Mouse (Mus musculus) urinary bladder, postnatal 25 days (tissue): ENCODE results near the gene Mta2.
A peak's percentile ranks its signal among the peaks of the same experiment; 100 is the strongest.
"Not testable (repeated sequence)": the region's sequence is repeated elsewhere in the genome, so short reads cannot be mapped to it uniquely, and the experiment has no call there.

Experiments
- DNase-seq: peaks from one replicate; pipeline ENCODE4 v3.0.0; 2022; ENCODE audit warnings: low spot score

Mta2 gene

GRCm38 (mm10) chr19:8967373-8967743, 25.7 kb downstream of the Mta2 start:
- DNase-seq, result no peak

DNA sequence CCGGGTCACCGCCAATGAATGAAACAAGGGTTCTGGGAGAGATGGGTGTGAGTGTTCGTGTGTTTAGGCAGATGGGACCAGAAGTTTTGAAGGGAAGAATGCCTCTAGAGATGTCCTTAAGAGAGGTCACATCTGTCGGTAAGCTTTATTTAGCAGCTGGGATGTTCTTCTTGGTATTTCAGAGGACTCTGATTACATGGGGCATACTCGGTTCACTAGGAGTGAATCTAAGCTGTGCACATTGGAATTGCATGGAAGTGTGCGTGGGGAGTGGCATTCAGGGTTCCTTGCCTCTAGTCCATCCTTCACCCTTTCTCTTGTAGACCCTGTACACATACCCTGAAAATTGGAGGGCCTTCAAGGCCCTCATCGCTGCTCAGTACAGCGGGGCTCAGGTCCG, 26.2 kb downstream of the Mta2 start:
- no peak for DNase-seq

DNA sequence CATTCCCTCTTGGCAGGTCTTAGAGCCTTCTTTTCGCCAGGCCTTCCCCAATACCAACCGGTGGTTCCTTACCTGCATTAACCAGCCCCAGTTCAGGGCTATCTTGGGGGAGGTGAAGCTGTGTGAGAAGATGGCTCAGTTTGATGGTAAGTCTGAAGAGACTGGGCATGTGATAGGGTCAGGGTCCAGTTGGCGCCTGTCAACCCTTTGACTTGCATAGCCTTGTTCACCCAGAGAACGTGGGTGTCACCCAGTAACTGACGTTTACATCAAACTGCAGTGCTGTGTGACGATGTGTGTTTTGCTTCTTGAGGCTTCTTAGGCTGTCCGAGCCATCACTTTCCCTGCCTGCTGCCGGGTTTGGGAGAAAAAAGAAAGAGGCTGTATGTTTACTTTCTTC, 30.8 kb downstream of the Mta2 start:
- not testable (repeated sequence) for DNase-seq

DNA sequence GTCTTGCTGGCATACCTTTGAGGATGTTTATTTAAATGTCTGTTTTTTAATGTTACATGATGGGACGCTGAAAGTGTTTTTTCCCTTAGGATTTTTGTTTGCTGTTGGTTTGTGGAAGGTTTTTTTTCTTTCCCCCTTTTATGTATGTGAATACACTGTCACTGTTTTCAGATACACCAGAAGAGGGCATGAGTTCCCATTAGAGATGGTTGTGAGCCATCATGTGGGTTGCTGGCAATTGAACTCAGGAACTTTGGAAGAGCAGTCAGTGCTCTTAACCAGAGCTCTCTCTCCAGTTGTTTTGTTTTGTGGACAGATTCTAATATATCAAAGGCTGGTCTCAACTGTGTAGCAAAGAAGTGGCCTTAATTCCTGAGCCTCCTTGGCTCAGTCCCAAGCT, 33.0 kb downstream of the Mta2 start:
- no peak for DNase-seq

DNA sequence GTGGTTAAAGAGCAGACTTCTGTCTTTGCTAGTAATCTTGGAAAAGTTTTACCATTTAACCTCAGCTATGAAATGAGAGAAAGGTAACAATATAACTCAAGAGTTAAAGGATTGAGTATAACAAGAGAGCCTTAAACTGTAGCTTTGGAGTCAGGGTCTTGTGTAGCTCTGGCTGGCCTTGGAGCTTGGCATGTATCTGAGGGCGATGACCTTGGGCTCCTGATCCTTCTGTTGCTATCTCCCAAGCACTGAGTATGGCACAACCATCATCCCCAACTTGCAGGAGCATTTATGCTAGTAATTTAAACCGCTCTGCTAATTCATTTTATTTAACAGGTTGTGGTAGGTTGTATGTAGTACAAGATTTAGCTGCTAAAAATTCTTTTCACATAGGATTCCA, 33.8 kb downstream of the Mta2 start:
- no peak for DNase-seq

- DNase-seq, result no peak
These were observed 34.9 kb downstream of the Mta2 start for GRCm38 (mm10) chr19:8976535-8976934.

GRCm38 (mm10) chr19:8980771-8981170, 39.1 kb downstream of the Mta2 start:
- DNase-seq, result no peak

GRCm38 (mm10) chr19:8981450-8982168, 39.9 kb downstream of the Mta2 start:
- DNase-seq, result no peak

DNA sequence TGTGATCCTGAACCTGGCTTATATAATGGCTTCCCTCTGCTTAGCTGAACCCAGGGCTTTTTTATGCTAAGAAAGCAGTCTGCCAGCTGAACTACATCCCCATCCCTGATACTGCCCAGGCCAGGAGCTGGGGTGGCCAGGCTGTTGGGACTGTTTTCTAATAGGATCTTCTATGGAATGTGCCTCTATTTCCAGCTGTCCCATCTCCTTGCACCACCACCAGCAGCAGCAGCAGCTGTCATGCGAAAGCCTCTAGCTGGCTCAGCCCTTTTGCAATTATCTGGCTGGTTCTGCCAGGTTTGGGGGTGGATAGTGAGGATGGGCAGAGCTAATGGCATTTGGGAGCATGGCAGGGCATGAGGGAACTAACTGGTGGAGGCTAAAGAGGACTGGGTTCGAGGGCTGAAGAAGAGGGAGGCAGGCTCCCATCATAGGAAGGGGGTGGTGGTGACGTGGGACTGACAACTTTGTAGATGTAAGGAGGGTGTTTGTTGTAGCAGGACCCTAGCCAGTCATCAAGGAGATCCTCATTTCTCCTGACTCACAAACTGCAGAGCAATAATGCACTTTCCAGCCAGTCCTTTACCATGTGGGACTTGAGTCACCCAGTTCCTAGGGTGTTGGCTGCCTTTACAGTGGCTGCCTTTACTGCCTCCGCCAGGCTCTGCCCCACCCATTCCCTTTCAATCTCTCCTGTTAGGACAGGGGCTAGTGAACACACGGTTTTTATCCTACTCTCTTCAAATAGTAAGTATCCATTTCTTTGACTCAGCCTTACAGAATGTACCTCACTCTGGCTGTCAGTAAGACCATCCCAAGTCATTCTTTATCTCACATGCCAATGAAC, 40.9 kb downstream of the Mta2 start:
- no peak for DNase-seq

DNA sequence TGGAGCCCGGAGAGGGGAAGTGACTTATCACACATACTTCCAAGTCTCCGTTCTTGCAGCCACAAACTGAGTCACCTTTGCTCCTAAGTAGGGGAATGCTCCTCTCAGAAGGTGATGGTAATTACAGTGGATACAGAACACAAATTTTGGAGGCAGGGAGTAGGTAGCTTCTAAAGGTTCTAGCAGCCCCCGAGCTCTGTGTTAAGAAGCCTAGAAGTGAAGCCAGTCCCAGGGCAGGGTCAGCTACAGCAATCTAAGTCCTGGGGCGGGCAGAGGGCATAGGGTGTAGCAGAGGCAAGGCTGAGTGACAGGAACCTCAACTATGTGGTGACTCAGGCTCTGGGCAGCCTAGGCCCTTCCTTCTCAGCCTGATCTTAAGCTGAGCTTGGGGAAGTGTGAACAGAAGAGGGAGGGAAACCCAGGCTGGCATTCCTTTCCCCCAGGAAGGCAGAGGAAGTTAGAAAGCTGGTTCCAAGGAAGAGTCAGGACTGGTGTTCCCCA, 41.5 kb downstream of the Mta2 start:
- DNase-seq, result no peak

- no peak for DNase-seq
These were observed 42.7 kb downstream of the Mta2 start for GRCm38 (mm10) chr19:8984255-8984868.

- no peak for DNase-seq
These were observed 44.2 kb downstream of the Mta2 start for GRCm38 (mm10) chr19:8985891-8986290.

DNA sequence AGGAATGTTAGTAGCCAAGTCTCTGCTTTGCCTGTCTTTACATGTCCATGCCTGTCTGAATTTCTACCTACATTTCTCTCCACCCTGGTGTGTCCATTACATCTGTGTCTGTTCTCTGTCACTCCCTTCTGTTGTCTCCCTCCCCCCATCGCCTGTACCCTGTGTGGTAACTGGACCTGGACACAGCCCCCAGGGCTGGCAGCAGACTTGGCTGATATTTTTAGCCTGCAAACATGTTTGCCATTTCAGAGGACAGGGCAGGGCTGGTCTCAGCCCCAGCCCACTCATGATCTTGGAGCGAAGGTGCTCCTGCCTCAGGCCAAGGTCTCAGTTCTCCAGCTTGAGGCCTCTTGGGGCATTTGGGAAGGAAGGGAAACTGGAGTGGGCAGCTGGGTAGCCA, 46.1 kb downstream of the Mta2 start:
- DNase-seq, result no peak

GRCm38 (mm10) chr19:8988346-8989065, 46.8 kb downstream of the Mta2 start:
- no peak for DNase-seq

DNA sequence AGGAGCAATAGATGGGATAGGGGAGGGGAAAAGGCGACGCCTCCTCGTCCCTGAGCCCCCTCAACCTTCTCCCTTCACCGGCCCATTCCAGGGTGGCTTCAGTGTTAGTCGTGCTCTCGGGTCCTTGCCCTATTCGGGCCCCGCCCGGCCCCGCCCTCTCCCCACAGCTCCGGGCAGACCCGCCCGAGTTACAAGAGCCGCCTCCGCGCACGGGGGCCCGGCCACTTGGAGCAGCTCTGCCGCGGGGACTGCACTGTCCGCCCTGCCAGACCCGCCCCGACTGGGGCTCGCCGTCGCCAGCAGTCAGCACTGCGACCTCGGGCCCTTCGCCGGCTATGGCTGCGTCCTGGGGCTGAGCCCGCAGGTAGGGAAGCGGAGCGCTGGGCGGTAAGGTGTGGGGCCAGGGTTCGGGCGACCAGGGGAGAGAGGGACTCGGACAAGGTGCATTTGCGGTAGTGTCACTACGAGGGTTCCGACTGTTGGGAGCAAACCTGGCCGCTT, 47.4 kb downstream of the Mta2 start, which contains the start of gene Ahnak:
Gene Ahnak (plus strand): TSS at position 219 of the 501 bp plus-strand sequence.
- DNase-seq, result peak; percentile 78

DNA sequence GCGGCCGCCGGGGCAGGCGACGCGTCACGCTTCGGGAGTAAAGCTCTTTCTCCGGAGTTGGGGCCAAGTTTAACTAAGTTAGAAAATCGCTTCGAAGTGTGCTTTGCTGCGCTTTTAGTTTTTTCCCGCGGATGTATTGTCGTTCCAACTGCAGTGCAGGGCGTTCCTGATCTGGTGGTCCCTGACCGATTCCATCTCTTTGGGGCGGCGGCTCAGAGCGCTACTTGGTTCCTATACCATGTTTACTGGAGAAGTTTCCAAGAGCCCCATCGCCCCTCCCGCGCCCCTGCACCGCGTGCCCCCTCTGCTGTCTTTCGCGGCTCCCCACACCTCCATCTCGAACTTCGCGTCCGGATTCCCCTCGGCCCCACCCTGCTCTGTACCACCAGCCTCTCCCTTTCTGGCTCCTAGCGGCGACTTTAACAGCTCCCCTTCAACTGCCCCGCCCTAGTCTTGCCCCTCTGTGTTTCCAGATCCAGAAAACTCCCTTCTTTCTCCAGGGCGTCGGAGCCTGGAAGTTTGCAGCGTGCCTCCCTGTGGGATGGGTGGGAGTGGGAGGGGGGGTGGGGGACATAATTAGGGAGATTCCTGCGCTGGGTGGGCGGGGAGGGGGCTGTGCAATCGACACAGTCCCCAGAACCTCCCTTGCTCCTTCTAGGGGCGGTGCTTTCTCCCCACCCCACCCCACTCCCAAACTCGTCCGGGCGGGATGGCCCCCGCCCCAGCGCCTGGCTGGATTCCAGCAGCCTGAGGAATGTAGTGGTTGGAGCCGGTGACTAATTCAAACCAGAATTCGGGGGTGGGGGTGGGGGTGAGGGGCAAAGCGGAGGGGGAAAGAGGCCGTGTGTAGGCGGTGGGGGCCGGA, 48.1 kb downstream of the Mta2 start:
- peak; percentile 96 for DNase-seq

GRCm38 (mm10) chr19:8990432-8991102, 48.9 kb downstream of the Mta2 start:
- no peak for DNase-seq

GRCm38 (mm10) chr19:8991245-8991870, 49.7 kb downstream of the Mta2 start:
- no peak for DNase-seq

- DNase-seq, result peak; percentile 51
These were observed 50.4 kb downstream of the Mta2 start for GRCm38 (mm10) chr19:8991871-8992735.
